Mouse (Mus musculus) gastrocnemius, adult 18-20 months (tissue): ENCODE data around the gene Crlf2. TPM values are rescaled to one million over a fixed set of nuclear protein-coding genes. Genes with fewer than 3 reads are reported as not detected.
A peak's percentile ranks its signal among the peaks of the same experiment; 100 is the strongest.

Experiments used
- DNase-seq: peaks from one replicate; pipeline ENCODE4 v3.0.0; 2021; ENCODE audit warnings: low spot score
- long read RNA-seq, 2 experiments: library from polyadenylated mRNA; stranded (forward); transcript quantifications; one replicate each; pipeline ENCODE4 v2.0.0; 2021
- total RNA-seq, 2 experiments: library from RNA; stranded (reverse); gene quantifications; 2 replicates each; pipeline ENCODE4 v1.2.3; 2021

Crlf2 gene
- 1 to 10 TPM; 1.8 to 2.7 TPM for total RNA-seq
- long read RNA-seq, experiment 1, partial matches to known transcripts, result 0 of 1 reads
- long read RNA-seq, experiment 1, other reads (novel, unspliced or antisense), result 0 of 1 reads
- long read RNA-seq, experiment 2, partial matches to known transcripts, result 0 of 1 reads
- long read RNA-seq, experiment 2, other reads (novel, unspliced or antisense), result 0 of 1 reads

DNA sequence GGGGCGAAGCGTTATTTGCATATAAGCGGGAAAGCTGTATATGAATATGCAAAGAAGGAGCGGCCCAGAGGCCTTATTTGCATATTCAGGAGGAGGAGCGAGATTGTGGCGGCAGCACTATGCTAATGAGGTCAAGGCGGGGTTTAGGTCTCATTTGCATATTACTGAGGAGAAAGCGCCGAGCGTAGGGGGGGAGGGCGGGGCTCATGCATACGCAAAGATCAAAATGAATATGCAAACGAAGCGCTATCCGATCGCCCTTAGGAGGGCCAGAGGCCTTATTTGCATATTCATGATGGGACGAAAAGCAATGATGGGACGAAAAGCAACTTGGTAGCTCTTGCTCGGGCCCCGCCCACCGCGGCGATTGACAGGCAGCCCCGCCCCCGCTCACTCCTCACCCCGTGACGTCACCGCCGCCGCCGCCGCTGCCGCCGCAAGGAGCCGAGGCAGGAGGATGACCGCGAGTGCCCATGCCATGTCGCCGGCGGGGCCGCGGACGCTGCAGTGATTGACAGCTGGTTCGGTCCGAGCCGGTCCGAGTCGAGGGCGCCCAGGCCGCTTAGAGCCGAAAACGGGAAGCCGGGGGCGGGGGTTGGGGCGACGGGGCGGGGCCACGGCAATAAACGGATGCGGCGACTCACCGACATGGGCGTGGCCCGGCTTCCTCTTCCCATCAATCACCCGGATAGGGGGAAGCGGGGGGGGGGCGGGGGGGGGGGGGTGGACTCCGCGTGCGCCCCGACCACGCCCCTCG, at the start of gene Crlf2:
Gene Crlf2, minus strand, starts transcription at position 590 of the 757 bp plus-strand sequence.
- DNase-seq, result peak; percentile 74

DNA sequence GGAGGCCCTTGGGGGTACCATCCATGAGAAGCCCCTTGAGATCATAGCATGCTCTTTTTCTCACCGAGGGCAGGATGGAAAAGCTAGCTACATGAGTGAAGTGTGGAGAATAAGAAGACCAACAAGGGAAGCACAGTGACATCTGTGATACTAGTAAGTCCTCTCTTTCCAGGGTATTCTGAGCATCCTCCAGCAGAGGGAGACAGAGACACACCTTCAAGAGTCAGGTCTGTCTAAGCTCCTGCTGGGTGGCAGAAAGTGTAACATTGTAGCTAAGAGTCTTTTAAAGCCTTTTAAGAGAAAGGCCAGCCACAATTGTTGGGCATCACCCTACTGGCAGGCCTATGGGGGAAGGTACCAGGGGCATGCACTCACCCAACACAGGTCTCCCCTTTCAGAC, 43.8 kb upstream of the Crlf2 start:
- DNase-seq, result no peak

DNA sequence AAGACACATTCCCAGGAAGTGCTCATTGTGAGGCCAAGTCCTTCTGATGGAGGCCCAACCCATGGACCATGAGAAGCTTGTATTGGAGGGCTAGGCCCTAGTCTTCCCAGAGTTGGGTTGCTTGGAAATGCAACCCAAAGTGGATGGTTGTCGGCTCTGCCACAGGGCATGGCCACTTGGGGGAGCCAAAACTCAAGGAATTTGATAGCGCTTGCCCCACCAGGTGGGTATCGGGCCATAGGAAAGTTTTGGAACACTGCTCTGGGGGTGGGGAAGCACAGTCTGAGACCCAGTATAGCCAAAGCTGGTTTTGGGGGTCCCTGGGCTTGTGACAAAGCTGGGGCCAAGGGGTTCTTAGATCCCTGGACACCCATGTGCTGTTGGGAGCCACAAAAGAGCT, 42.3 kb upstream of the Crlf2 start:
- DNase-seq, result no peak

GRCm38 (mm10) chr5:109598876-109599275, 40.1 kb upstream of the Crlf2 start:
- DNase-seq, result no peak

DNA sequence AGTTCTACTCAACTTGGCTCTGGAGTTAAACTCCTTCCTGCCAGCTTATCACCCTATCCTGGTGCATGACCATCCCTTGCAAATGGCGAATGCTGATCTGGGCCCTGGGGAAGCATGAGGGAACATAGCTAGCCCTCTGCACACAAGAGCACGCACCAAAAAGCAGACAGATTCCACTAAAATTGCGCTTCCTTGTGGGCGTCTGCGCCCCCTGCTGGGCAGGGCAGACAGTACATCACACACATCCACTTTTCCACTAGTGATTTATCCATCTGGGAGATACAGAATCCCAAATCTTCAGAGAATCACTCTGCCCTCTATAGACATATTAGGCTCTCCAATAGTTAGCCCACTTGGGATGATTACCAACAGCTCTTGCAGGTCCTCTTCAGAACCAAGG, 37.9 kb upstream of the Crlf2 start:
- no peak for DNase-seq

DNA sequence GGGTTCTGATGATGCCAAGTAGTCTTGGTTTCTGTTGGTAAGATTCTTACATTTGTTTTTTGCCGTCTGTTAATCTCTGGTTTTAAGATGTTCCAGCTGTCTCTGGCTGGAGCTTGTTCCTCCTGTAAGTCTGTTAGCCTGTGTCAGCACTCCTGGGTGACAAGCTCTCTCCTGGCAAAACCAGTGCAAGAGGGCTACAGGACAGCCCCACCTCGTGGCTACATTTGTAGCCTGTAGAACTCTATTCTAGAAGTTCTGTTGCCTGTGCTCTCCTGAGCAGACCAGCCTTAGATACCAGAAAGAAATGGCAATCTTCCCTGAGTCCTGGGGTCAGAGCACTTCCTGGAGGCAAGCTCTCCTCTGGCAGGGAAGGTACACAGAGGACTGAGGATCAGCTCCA, 4.0 kb upstream of the Crlf2 start:
- DNase-seq, result no peak

- DNase-seq, result no peak
Measured at GRCm38 (mm10) chr5:109559191-109559590, 398 bp upstream of the Crlf2 start.

DNA sequence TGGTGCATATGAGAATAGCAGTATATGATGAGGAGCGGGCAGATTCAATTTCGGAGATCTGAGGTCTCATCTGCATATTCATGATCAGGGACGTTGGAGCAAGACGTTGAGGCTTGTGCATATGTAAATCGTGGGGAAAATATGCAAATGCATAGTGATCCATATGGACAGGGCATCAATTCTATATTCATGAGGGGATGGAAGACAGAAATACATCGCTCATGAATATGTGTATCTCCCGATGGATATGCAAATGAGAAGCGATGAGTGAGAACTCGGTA, 730 bp downstream of the Crlf2 start:
- no peak for DNase-seq

DNA sequence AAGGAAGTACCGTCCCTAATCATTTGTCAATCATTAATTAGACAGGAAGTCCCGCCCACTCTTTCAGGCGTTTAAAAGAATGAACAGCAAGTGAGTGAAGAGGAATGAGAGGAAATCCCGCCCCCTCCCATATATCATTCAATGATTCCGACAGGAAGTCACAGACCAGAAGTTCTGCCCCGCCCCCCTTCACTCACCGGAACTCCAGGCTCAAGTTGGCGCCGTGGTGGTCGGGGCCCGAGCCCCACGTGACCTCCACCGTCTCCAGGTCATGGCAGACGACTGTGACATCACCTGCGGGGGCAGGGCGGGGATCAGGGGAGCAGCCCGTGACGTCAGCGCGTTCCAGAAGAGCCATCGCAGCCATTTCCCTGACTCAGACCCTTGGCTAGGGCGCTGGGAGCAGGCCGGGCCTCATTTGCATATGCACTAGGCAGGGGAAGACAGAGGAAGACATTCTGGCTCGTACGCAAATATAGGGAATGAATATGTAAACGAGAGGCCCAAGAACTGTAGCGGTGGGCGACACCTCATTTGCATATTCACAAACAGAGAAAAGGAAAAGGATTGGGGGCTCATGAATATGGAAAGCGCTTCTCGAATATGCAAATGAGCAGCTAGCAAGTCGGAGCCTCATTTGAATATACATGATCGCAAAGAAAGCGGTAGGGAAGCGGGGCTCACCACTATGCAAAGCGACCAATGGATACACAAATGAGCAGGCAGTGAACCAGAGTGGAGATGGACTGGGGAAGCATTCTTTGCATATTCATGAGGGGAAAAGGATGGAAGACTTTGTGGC, 1.3 kb downstream of the Crlf2 start:
- peak; percentile 90 for DNase-seq

DNA sequence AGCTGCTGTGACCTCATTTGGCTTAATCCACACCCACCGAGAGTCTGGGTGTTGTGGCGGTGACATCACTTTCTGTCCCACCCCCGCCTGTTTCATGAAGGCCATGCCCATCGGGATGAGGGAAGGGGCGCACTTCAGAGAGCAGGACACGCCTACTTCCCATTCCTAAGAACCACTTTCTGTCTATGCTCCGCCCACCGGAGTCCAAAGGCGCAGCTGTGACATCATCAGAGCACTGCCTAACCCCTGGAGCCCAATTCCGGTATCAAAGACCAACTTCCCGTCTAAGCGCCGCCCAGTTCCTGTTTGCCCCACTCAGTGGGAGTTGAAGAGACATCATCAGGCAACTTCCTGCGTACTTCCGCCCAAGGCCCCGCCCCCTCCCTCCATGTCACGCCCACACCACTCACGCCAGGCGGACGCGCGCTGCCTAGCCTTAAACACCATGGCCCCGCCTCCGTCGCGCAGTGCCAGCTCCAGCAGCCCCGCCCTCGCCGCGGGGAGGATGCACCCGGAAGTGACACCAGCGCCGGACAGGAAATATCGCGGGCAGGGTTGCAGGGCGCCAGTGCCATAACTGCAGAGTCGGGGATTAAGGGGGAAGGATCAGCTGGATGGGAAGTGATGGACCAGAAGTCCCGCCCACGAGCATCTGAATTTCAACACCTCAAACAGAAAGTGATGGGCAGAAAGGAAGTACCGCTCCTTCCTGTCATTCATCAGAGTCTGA, 2.0 kb downstream of the Crlf2 start:
- no peak for DNase-seq

GRCm38 (mm10) chr5:109555676-109556571, 2.9 kb downstream of the Crlf2 start:
- peak; percentile 4 for DNase-seq

DNA sequence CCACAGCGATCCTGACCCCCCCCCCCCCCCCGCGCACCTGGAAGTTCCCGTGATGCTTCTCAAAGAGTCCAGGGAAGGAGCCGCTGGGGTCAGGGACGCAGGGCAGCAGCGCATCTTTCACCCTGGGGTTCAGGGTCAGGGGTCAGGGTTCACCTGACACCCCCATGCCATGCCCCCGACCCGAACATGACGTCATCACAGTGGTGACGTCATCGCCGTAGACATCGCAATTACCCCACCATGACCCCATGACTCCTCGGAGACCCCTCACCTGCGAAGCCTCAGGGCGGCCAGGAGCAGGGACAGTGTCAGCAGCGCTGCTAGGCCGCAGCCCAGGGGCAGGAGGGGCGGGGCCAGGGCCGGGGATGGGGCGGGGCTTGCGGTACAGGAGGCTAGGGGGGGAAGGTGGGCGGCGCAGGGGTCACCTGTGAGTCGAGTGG, 3.5 kb downstream of the Crlf2 start:
- DNase-seq, result peak; percentile 1

DNA sequence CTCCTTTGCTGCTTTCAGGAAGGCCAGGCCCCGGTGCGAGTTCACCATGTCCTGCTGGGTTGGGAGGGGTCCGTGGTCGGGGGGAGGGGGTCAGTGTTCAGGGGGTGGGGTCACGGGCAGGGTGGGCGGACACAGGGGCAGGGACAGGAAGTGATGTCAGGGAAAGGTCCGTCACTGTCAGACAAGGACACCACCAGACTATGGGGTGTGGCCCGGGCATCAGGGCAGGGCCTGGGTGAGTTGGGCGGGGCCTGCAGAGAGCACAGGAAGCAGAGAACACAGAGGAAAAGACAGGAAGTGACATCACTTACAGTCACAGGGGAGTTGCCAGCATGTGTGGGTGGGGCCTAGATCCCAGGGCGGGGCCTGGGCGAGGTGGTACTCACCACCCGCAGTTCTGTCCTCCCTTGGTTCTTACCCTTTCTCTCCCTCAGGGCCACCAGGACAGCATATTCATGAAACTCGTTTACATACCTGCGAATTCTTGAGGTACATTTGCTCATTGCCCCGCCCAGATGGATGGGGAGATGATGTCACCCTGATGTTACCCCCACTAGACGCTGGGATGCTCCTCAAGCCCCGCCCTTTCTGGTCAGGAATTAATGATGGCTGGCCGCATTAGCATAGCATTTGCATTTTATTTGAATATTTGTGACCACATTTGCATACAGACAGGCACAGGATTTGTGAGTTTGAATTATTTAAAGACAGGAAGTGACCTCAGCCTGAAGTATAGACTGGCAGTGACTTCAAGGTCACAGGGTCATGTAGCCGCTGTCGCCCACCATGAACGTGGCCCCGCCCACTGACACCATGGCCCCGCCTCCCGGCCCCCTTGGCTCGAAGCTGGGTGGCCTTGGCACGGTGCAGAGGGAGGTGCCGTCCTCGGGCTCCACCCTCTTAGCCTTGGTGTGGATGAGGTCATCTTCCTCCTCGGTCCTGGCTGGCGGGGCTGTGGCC, 4.4 kb downstream of the Crlf2 start:
- no peak for DNase-seq

DNA sequence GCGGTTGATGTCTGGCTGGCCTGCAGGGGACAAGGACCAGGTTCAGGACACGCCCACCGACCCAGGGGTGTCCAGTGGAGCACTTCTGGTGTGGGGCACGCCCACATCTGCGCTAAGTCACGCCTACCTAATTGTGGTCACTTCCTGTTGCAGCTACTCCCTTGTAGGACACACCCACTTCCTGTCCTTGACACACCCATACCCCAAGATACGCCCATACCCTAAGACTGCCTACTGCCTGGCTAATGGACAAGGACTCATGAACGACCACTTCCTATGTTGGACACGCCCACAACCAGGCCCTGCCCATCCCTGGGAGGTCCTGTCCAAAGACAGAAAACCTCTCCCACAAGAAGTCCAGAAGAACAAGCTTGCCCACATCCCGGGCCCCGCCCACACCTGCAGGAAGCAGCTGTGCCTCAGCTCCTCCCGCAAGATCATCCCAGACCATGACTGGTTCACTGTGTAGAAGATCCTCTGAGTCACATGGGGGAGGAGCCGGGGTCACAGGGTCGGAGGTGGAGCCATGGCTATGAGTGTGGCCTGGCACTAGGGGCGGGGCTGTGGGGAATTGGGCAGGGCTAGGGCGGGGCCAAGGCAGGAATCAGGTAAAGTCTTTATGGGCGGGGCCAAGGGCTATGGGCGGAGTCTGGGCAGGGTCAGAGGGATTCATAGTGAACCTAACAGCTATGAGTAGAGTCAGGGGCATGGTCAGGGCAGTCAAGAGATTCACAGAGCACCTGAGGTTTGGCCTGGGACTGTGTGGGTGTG, 5.4 kb downstream of the Crlf2 start:
- DNase-seq, result no peak

DNA sequence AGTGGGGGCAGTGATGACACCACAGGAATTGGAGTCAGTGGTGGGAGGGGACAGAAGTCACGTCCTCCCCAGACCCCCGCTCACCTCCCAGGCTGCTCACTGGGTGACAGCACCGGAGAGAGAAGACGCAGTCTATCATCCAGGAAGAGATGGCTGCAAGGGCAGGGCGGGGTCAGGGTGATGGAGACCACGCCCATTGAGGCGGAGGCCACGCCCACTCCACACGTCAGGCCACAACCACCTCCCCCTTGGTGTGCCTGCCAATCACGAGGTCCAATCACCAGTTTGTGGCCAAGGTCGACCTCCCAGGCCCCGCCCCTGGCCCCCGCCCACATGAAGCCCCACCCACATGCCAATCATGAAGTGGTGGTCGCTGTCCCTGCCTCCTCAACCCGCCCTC, 6.3 kb downstream of the Crlf2 start:
- no peak for DNase-seq

- DNase-seq, result no peak
Measured at GRCm38 (mm10) chr5:109552116-109552515, 6.7 kb downstream of the Crlf2 start.

DNA sequence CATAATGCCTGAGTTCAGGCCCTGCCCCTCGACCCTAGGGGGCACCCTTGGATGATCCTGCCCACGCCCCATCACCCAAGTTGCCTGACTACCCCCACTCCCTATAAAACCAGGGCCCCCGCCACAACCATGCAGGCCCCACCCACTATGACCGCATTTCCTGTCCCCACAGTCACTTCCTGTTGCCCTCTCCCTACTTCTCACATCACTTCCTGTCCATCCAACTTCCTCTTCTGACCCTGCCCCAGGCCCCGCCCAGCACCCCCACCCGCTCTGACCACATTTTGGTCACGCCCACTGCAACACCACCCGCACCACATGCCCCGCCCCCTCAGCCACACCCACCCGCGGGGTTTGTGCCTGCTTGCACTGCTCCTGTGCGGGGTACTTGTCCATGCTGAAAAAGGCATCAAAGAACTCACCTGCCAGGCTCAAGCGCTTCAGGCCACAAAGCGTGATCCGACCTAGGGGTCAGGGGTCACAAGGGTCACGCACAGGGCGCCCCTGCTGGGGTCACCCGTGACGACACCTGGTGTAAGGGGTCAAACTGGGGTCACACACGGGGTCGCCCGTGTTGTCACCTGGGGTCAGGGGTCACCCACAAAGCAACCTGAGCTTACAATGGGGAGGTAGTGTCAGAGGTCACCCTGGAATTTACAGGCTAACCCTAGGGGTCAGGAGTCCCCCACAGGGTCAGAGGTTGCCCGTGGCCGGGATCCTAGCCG, 7.6 kb downstream of the Crlf2 start:
- DNase-seq, result no peak

GRCm38 (mm10) chr5:109550225-109550935, 8.4 kb downstream of the Crlf2 start:
- no peak for DNase-seq
